Mouse (Mus musculus): ENCODE measurements around the gene Use1.
"Not testable (repeated sequence)": the region's sequence is repeated elsewhere in the genome, so short reads cannot be mapped to it uniquely, and the experiment has no call there.

The Use1 gene

DNA sequence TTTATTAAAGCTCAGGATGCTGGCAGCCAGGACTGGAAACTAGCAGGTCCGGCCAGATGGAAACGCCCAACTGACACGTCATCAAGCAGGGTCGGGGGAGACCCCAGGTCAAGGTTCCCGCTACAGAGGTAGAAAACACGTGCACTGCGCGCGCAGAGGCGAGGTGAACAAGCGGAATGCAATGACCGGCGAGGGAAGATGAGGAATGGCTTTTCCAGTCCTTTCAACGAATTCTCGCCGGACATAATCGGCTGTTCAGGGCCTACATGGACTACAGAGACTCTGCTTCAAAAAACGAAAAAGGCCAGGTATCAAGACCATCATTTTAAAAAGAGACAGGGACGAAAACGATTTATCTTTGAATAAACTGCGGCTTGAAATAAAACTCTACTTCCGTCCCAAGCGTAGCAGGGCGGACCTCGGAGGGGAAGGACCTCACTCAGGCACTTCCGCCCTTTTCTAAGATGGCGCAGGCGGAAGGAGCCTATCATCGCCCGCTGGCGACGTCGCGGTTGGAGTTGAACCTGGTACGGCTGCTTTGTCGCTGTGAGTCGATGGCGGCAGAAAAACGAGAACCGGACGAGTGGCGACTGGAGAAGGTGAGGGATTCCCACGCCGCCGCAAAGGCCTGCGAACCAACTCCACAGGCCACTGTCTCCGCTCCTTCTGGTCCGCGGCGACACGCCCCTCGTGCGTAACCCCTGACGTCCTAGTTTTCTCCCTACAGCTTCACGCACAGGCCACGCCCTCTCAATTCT, at the start of gene Use1:
Use1 (plus strand) TSS at position 78 of the 758 bp plus-strand sequence.
- peak; percentile 87 for DNase-seq (ENCODE audit: low read depth)

DNA sequence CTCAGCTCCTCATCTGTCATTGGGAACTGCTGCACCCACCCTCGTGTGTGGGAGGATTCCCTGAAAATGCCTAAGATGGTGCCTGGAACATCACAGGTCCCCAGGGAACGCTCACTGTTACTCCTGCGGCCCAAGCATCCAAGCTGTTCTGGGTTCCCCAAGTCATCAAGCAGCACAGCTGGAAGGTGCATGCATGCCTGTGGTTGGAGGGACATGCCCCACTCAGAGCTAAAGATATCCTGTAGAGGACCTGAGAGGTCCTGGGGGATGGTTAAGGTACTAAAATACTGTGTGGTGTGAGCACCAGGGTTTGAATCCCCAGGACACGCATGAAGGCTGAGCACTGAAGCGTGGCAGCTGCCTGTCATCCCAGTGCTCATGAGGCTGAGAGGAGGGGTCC, 48.0 kb upstream of the Use1 start:
- not testable (repeated sequence) for DNase-seq (ENCODE audit: low read depth)

- not testable (repeated sequence) for DNase-seq (ENCODE audit: low read depth)
Measured at GRCm38 (mm10) chr8:71319760-71320159, 46.9 kb upstream of the Use1 start.

DNA sequence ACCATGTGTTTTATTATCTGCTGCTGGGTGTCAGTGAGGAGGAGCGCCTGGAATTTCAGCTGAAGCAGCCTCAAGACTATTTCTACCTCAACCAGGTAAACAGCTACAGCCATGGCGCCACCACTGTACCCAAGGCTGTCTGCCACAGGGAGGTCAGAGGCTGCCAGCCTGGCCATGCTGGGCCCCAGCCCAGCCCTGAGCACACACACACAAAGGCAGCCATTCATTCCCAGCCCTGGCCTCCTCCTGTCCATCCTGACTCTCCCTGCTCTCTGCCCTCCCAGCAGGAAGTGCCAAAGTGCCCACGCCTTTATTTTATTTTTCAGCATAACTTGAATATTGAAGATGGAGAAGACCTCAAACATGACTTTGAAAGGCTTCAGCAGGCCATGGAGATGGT, 43.7 kb upstream of the Use1 start:
- no peak for DNase-seq (ENCODE audit: low read depth)

DNA sequence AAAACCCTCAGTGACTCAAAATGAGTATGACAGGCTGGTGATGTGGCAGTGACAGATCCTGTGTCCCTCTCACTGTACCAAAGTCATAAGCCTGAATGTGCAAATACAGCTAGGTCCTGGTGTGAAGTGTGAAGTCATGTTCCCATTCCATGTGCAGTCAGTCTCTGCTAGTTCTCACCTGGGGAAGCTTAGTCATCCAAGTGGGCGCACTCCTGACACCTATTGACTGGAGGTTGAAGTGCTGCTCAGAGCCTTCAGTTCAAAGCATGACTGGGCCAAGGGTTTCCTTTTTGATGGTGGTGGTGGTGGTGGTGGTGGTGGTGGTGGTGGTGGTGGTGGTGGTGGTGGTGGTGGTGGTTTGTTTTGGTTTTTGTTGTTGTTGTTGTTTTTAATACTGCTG, 41.8 kb upstream of the Use1 start:
- peak; percentile 25 for DNase-seq (ENCODE audit: low read depth)

GRCm38 (mm10) chr8:71337834-71338233, 28.8 kb upstream of the Use1 start:
- DNase-seq (ENCODE audit: low read depth) = not testable (repeated sequence)

GRCm38 (mm10) chr8:71340625-71341024, 26.0 kb upstream of the Use1 start:
- DNase-seq (ENCODE audit: low read depth) = peak; percentile 40

- no peak for DNase-seq (ENCODE audit: low read depth)
Measured at GRCm38 (mm10) chr8:71346581-71346980, 20.1 kb upstream of the Use1 start.

DNA sequence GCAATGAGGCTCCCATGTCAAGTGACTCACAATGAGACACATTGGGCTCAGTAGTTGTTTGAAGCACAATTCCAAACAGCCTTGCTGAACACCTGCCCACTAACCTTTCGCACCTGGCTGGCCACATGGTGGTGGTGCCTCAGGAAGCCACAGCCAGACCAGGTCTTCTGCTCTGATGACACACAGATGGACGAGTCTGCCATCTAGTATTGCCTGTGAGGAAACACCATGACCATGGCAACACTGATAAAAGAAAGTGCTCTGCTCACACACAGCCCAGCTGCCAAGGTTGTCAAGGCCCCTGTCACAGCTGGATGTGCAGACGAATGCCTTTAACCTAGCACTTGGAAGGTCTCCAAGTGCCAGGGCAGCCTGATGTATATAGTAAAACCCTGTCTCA, 15.5 kb upstream of the Use1 start:
- DNase-seq (ENCODE audit: low read depth) = no peak

DNA sequence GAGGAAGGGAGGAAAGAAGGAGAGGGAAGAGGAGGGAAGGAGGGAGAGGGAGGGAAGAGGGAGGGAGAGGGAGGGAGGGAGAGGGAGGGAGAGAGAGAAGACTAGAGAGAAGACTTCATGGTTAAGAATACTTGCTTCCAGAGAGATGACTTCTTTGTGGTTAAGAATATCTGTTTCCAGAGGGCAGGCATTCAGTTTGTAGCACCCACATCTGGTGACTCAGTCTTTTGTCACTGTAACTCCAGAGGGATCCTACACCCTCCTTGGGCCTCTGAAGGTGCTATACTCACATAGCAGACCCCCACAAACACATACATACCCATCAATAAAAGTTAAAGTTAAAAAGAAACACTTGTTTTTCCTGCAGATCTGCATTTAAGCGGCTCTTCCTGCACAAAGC, 15.1 kb upstream of the Use1 start:
- DNase-seq (ENCODE audit: low read depth) = no peak

DNA sequence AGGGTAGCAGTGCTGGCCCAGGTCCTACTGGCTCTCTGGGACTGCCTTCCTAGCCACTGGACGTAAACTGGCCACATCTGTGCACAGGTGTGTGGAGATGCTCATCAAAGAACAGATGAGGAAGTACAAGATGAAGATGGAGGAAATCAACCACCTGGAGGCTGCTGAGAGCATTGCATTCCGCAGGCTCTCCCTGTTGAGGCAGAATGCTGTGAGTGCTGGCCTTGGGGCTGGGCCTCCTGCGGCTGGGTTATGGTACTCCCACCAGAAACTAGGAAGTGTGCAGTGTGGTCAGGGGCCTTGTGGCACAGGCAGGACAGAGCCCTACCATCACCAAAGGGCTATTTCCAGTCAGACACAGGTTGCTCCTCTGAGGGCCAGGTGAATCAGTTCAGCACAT, 8.6 kb upstream of the Use1 start:
- DNase-seq (ENCODE audit: low read depth) = no peak

DNA sequence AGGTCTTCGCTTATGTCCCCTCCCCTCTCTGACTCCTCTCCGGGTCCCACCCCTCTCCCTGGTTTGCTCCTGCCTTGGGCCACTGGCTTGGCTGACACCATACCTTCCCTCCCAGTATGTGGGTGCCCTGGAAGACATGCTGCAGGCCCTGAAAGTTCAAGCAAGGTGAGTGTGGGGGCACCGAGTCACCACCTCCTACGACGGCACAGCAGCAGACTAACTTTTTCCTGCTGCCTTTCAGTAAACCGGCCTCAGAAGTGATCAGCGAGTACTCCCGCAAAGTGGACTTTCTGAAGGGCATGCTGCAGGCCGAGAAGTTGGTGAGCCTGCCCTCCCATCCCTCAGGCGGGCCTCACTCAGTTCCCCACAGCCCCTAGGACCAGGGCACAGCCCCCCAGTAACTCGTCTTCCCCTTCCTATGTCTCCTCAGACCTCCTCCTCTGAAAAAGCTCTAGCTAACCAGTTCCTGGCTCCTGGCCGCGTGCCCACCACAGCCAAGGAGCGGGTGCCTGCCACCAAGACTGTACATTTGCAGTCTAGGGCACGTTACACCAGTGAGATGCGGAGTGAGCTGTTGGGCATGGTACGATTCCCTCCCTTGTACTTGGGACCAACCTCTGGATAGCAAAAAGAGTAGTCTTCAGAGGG, 1.0 kb downstream of the Use1 start:
- DNase-seq (ENCODE audit: low read depth) = no peak

DNA sequence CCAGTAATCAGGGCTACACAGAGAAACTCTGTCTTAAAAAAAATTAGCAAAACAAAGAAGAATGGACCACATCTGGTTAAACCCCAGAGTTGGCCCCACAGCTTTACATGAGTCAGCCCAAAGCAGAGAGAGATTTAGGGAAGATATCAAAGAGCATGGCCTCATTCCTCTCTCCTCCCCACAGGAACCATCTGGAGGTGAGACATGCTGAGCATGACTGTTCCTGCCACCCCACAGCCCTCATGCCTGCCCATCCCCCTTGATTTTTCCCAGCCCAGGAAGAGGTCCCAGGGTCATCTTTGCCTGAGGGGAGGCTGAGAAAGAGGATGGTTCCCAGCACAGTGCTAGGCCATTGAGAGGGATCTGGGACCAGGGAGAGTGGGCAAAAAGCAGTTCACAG, 1.7 kb downstream of the Use1 start:
- DNase-seq (ENCODE audit: low read depth) = no peak

- no peak for DNase-seq (ENCODE audit: low read depth)
Measured at GRCm38 (mm10) chr8:71369040-71369718, 2.5 kb downstream of the Use1 start.

GRCm38 (mm10) chr8:71370711-71371235, 4.1 kb downstream of the Use1 start:
- DNase-seq (ENCODE audit: low read depth) = no peak

GRCm38 (mm10) chr8:71371236-71371848, 4.7 kb downstream of the Use1 start, which contains the start of gene Ocel1:
Gene Ocel1 (plus strand): TSS chr8:71371298.
- peak; percentile 96 for DNase-seq (ENCODE audit: low read depth)

GRCm38 (mm10) chr8:71372427-71372826, 5.8 kb downstream of the Use1 start:
- DNase-seq (ENCODE audit: low read depth) = no peak

DNA sequence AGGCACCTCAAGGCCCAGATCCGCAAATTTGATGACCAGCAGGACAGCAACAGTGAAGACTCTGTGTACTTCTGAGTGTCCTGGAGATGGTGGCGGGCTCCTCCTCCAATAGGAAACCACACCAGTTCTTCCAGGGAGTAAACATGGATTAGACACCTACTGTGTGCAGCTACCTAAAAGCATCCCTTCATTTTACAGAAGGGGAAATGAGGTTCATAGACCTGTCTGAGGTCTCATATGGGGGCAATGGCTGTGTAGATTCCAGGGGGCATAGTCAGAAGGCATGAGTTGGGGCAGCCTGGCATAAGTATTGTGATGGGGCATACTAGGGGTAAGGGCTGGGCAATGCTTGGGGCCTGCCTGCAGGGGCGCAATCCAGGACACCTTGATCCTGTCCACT, 6.4 kb downstream of the Use1 start:
- no peak for DNase-seq (ENCODE audit: low read depth)

- DNase-seq (ENCODE audit: low read depth) = no peak
Measured at GRCm38 (mm10) chr8:71374616-71375206, 8.1 kb downstream of the Use1 start.

- no peak for DNase-seq (ENCODE audit: low read depth)
Measured at GRCm38 (mm10) chr8:71375581-71376422, 9.2 kb downstream of the Use1 start.

DNA sequence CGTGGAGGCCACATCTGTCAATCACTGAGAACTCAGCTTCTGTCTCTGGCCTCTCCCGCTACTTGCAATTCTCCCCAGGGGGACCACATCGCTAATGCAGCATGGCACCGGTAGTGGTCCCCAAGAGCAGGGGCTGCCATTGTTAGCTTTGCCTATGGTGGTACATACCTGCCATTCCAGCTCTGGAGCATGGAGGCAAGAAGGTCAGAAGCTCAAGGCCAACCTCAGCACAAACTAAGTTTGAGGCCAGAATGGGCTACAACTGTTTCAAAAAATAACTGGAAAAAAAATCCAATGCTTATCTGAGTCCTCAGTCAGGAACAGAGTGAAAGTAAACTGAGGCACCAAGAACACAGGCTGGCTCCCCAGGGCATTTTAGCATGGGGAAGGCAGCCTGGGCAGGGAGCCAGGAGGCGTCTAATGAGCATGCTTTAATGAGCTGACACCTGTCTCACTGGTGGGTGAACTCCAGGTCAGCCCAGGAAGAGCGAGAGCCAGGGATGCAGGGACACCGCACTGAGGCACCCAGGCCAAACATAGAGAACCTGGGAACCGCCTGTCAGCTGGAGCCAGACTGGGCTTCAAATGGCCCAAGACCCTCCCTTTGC, 9.9 kb downstream of the Use1 start:
- DNase-seq (ENCODE audit: low read depth) = no peak

Data from c-Kit-positive CD71-negative TER-119-negative erythroid progenitor cells, embryonic 14.5 days (primary cell).